Mouse (Mus musculus): Measurements from ENCODE around the gene Marveld2.

Marveld2 gene

DNA sequence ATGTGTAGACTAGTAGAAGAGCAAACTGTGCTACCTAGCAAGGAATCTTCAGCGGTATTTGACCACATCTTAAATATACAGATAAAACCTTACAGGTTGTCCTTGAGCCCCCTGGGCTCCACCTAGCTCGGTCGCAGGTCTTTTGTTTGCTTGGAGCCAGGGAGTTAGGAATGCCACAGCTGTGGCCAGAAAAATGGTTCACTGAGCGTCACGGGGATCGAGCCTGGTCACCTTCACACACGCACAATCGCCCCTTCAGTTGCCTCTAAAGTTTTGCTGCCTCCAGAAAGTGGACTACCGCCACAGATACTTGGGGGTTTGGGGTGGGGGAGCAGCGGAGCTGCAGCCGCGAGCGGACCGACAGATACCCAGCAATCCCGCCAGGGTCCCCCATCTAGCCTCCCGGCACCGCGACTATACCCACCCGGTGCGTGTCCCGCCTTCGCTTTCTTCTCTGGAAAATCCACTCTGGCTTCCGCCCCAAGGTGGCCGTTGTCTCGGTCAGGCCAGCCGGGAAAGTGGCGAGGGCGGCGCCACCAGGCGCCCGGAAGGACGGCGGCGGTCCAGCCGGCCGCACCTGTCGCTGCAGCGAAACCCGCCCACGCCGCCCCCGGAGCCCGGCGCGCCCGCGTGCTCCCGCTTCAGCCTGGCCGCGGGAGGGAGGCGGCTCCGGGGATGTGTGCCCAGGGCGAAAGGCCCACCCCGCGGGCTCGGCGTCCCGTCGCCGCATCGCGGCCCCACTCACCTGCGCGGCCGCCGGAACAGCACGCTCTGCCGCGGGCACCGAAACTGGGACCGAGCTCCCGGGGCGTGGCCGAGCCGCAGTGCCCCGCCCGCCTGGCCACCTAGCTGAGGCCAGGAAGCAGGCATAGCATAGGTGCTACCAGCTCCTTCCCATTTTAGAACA is at the start of gene Marveld2:
Gene Marveld2, minus strand, starts transcription at position 791 of the 907 bp plus-strand sequence.
- DNase-seq (ENCODE audit: low read depth, low spot score) = no peak

DNA sequence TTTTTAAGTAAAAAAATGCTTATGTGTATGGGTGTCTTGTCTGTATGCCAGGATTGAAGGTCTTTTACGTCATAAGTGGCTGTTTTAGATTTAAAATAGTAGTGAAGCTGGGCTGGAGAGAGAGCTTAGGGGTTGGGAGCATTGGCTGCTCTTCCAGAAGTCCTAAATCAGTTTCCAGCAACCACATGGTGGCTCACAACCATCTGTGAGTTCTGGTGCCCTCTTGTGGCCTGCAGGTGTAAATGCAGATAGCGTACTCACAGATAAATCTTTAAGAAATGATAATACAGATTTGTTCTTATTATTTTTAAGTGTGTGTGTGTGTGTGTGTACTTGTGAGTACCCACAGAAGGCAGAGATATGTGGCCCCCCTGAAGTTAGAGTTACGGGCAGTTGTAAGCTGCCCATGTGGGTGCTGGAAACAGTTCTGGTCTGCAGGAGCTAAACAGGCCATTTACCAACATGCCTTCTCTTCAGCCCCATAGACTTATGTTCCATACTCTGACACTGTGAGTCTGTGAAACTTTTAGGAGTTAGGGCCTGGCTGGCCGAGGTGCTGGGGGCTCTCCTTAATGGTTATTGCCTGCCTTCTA is 43.2 kb upstream of the Marveld2 start:
- DNase-seq (ENCODE audit: low read depth, low spot score) = peak; percentile 77

DNA sequence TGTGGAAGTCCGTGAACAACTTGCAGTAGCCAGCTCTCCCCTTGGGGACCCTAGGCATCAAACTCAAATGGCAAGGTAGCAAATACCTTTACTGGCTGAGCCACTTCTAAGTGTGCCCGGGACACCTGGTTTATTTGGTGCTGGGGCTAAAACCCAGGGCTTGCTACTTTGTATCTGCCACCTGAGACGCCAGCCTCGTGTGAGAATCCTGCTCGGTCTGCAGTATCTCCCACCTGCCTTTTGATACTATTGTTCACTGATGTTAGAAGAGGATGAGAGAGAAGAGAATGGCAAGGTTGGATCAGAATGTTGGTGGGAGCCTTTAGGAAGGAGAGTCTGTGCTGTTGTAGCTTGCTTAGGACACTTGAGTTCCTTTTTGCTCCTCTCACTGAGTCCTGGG is 41.3 kb upstream of the Marveld2 start:
- no peak for DNase-seq (ENCODE audit: low read depth, low spot score)

DNA sequence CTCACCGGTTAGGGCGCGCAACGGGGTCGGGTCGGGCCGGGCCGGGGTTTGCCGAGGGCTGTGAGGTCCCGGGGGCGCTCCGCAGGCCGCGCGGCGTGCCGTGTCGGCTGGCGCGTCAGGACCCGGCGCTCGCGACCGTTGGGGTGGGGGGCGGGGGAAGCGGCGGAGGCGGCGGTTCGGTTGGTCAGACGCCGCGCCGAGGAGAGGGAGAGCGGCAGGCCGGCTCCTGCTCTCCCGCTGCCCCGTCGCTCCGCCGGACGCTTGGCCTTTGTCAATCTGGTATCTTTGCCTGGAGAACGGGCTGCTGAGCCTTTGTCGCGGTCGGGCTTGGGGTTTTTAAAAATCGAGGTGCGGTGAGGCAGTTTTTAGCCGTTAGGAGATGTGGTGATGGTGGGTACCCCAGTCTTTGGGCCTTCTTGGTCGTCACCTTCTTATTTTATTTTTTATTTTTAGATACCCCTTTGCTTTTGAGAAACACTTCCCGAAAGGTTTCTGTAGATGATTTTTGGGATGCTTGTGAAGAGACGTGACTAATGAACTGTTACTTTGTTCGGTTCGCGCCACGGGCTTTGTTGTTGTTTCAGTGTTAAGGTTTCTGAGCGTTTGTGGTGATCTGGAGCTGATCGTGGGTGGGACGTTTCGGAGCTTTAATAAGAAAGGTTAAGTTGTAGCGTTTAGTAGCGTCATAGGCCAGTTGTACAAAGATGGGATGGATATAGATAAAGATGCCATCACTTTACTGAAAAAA is 34.8 kb upstream of the Marveld2 start, which contains the start of gene Taf9:
Gene Taf9, plus strand, starts transcription at position 141 of the 748 bp plus-strand sequence.
- DNase-seq (ENCODE audit: low read depth, low spot score) = no peak

DNA sequence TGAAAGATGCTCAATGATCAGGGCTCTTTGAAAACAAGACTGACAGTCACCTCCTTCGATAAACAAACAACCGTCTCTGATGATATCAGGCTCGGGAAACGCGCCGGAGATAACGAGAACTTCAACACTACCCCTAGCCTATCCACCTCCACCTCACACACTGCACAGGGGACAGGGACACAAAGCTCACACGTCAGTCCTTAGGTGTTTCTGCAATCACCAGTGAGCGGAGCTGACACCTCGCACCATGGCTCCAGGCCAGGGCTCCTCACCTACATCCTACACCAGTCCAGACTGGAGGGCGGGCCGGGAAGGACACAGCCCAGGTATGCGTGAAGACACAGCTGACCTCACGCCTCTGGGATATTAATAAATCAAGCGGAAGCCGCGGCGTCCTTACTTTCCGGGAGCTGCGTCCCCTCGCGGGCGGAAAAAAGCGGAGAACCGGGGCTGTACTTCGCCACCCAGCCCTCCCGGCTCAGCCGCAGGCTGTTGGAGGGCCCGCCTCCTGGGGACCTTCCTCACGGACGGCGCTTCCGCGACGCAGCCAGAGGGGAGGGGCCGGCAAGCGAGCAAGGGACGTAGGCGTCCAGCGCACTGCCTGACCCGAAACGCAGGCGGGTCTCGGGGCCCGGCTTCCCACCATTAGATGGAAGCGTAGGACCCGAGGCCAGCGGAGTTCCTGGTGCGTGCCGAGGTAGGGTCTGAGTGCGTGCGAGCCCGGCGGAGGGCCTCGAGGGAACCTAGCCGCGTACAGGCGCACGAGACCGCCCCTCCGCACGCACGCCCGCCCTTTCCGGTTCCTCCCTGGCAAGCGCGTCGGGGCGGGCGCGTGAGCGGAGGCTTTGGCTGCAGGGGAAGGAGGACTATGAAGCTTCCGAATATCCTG is 34.0 kb upstream of the Marveld2 start, which contains the start of the genes Ak6 and Rad17:
Gene Ak6, plus strand, starts transcription at position 430 of the 889 bp plus-strand sequence.
Gene Rad17, minus strand, starts transcription at position 502 of the 889 bp plus-strand sequence.
- peak; percentile 92 for DNase-seq (ENCODE audit: low read depth, low spot score)

DNA sequence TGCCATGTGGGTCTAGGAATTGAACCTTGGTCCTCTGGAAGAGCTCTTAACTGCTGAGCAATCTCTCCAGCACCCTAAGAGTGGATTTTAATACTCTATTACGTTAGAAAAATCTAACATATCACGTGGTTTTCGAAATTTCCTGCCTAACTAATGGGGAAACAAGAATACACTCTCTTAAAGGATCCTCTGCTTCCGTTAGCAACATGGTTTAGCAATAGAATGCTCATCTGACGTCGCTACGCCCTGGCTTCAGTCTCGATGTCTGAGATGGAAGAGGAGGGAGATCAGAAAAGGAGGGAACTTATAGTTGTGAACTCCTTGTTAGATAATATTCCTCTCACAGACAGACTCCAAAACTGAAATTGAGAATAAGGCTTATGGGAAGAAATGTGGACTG is 31.5 kb upstream of the Marveld2 start:
- no peak for DNase-seq (ENCODE audit: low read depth, low spot score)

DNA sequence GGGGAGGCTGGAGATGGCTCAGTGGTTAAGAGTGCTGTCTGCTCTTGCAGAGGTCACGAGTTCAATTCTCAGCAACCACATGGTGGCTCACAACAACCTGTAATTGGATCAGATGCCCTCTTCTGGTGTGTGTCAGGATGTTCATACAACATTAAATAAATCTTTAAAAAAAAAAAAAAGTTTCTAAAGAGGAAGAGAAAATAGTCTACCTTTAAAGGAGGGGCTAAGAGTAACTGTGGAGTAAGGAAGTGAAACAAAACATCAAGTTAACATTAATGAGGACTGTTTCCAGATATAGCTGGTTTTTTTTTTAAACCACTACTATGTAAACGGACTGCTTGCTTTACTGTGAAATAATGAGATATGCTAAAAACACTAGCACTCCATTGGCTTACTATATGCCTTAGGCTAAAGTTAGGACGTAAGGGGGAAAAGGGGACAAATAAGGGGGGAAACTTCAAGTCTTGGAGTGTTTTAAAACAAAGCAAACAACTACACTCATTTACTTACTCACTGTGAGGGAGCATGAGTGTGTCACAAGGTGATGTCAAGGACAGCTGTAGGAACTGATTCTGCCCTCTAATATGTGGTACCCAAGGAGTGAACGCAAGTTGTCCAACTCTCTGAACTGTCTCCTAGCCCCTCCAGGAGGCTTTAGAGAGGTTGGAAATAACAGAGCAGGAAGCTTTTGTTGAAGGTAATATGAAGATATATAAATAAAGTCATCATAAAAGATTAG is 25.9 kb upstream of the Marveld2 start:
- DNase-seq (ENCODE audit: low read depth, low spot score) = no peak

DNA sequence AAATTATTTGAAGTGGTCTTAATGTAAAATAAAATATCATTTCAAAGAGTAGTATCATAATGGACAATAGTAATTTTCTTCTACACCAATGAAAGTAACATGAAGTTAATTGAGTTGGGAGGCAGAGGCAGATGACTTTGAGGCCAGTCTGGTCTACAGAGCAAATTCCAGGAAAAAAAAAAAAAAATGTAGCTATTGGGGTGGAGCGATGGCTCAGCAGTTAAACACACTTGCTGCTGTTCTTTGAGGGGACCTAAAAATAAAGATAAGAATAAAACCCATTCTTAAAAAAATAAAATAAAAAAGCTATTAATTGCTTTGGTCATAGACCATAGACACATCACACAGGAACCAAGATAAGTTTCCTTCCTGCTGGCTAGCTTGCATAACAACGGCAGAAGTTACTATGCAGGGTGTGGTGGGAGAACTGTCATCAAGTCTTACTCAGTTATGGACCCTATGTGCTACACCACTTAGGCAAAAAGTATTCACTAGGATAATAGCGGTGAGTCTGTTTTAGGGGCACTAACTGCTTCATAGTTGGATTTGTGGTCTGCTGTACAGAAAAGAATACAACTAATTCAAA is 17.4 kb upstream of the Marveld2 start:
- DNase-seq (ENCODE audit: low read depth, low spot score) = no peak

DNA sequence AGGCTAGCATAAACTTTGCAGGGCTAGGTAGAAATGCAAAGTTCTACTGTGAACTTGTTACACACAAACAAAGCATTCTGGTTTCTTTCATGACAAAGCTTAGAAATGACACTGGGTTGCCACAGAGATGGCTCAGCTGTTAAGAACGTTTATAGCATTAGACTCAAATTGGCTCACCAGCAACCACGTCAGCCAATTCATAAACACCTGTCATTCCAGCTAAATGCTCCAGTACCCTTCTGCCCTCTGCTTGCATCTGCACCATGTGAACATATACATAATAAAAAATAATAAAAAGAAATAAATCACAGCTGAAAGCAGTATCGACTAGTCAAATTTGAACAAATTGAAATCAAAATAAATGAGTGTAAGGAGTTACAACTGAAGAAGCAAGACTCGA is 5.5 kb upstream of the Marveld2 start:
- no peak for DNase-seq (ENCODE audit: low read depth, low spot score)

DNA sequence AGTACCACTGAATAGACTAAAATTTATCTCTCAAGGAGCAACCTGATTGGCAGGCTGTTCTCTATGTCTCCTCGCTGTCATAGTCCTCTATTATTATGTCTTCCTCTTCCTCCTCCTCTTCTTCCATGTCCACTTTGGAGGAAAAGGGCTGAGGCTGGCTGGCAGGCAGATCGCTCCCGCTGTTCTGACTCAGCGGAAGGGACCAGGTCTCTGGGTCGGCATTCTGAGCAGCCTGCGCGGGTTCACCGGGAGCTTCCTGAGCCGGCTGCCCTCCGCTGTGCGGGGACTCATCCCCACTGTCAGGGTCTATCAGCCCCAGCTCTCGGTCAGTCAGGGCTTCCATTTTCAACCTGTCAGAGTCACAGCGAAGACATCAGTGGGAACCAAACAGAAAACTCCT is 812 bp upstream of the Marveld2 start:
- no peak for DNase-seq (ENCODE audit: low read depth, low spot score)

DNA sequence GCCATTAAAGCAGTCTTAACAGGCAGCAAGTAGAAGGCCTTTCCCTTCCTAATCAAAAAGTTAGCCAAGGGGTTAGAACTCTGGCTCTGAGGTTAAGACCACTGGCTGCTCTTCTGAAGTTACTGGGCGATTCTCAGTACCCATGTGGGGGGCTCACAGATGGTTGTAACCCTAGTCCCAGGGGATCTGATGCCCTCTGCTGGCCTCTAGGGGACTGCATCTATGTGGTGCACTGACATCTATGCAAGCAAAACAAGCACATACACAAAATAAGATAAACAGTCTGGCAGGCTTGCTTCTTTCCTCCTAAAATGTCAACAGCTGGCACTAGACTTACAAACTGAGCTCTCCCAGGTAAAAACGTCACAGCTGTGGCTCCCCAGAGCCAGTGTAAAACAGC is 3.9 kb downstream of the Marveld2 start:
- DNase-seq (ENCODE audit: low read depth, low spot score) = no peak

DNA sequence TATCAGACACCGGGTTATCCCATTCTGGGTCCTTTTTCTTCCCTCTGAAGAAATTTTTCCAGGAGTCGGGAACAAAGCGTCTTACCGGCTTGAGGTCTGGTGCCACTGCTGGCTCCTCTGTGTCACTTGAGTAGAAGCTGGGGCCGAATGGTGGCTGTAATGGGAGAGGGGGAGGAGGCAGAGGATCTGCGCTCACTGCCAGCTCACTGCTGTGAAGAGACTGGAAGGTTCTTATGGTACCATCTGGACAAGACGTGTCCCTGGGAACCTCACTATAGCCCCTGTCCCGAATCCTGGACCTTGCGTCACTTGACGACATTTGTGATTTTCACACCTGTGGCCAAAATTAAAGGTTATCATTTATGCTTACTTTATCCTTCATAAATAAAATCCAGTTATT is 4.5 kb downstream of the Marveld2 start:
- DNase-seq (ENCODE audit: low read depth, low spot score) = no peak

DNA sequence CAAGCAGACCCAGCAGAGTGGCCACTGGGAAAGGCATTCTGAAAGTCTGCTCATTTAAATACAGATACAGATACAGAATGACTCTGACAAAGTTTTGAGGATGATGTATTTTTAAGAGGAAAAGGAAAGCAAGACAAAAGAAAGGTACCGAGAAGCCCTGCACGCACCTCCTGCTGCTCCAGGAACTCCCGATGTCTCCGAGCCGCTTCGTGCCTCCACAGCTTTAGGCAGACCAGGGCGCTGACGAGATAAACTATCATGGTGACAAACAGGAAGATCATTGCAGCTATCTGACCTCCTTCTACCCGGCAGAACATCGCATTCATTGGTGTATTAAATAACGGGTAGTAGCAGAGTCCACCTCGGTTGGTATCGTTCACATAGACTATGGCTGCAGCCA is 5.5 kb downstream of the Marveld2 start:
- no peak for DNase-seq (ENCODE audit: low read depth, low spot score)

DNA sequence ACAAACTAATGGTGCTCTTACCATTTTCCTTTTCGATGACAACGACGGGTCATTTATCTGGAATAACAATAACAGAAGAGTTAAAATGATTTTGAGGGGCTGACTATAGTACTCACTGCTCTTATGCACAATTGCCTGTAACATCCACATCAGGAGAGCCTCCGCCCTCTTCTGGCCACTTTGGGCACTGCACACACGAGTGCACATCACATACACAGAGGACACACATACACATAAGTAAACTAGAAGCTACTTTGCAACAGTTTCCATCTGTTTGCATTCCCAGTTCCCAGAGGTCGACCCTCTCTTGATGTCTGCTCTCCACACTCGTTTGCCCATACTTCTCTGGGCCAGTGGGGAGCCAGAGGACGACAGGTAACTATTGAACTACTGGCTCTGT is 9.0 kb downstream of the Marveld2 start:
- DNase-seq (ENCODE audit: low read depth, low spot score) = no peak

DNA sequence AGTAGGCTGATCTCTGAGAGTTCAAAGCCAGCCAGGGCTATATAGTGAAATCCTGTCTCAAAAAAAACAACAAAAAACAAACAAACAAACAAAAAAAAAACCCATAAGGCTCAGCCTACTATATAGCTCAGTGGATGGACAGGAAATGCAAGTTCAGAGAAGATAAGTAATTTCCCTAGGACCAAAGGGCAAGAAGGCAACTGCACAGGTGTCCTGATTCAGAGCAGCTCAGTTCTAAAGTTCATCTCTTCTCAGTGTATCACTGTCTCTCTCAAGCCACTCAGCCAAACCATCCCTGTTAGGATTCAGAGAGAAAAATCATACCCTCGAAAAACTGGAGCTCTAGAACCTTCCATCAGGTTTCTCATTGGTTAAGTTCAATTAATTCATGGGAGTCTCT is 10.9 kb downstream of the Marveld2 start:
- no peak for DNase-seq (ENCODE audit: low read depth, low spot score)

DNA sequence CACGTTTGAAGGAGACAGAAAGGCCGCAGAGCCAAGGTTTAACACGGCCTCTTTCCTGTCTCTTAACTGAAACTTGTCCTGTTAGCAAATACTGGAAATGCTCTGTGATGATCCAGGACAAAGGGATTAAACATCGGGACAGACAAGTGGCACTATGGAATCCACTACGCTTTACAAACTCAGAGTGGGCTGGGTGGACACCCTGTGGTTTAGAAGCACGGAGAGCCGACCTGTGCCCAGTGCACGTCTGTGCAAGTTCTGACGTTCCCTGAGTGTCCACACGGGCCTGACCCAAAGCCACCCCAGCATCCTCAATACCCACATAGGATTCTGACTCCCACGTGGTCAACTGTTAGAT is 13.1 kb downstream of the Marveld2 start:
- DNase-seq (ENCODE audit: low read depth, low spot score) = no peak

DNA sequence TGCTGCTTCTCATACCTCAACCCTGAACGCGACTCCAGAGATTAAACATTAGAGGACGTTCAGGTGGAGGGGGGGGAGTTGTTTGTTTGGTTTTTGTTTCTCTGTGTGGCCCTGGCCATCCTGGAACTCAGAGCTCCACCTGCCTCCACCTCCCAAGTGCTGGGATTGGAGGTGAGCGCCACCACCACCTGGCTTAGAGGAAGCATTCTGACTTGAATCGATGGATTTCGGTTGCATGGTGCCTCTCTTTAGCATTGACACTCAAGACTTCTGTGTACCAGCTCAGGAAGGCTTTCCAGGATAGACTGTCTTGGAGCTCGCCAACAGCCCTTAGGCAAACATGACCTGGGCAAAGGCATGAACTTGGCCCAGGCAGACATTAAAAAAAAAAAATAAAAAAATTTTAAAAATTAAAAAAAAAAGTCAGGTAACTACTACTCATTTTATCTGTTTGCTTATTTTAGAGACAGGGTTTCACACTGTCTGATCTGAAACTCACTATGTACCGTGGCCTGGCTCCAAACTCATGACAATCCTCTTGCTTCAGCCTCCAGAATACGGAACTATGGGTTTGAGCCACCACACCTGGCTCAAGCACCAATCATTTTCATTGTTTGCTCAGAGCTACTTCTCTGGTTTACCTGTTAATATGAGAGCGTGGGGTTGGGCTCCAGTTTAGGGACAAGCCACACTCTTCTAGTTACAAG is 13.6 kb downstream of the Marveld2 start:
- no peak for DNase-seq (ENCODE audit: low read depth, low spot score)

DNA sequence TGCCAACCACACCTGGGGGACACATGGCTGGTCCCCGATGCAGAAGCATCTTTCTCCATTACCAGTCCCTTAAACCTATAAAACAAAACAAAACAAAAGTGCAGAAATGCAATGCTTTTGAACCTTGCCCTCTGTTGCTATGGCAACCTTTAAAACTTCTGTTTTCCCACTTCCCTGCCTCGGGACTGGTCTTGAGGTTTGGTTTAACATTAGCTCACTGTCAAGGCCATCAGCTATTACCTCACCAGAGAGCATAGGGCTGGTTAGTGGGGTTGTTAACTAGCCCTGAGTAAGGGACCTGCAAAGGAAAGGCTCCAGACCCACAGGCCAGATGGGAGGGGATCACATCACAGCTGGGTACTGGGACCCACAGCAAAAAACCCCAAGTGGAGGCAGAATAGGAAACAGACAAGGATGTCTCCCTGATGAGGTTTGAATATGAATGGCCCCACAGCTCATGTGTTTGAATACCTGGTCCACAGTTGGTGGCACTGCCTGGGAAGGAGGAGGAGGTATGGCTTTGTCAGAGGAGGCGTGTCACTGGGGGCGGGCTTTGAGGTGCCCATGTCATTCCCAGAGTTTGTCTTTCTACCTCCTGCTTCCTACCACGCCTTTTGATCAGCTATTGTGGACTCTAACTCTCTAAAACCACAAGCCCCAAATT is 14.4 kb downstream of the Marveld2 start:
- DNase-seq (ENCODE audit: low read depth, low spot score) = no peak

DNA sequence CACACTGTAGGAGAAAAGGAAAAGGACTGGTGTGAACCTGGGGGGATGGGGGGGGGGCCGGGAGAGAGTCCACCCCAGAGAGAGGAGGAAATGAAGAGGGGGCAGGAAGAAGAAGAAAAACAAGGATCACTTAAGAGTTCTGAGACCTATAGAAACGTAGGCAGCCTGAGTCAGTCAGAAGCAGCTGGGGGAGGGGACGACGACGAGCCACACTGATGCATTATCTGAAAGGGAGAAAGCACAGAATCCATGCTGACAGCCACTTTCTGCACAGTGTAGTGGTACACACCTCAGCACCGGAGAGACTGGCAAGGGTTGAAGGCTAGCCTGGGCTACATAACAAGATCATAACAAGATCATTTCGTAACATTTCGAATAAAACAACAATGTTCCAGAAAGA is 15.7 kb downstream of the Marveld2 start:
- DNase-seq (ENCODE audit: low read depth, low spot score) = no peak

All from forelimb bud, embryonic 11.5 days (tissue).